Mouse (Mus musculus) C2C12 (cell line): ENCODE measurements around the gene Tmem131l.

Source experiments
- CTCF ChIP-seq: IDR thresholded peaks from one replicate; pipeline ENCODE4 v1.5.1; 2011; ENCODE audit not compliant: control insufficient read depth, insufficient read depth, insufficient read length
- MAX ChIP-seq: IDR thresholded peaks from one replicate; pipeline ENCODE4 v1.6.1; 2011; ENCODE audit warnings: mild to moderate bottlenecking, control low read depth
- MYOG ChIP-seq: IDR thresholded peaks from one replicate; pipeline ENCODE4 v1.6.1; 2011; ENCODE audit not compliant: control insufficient read depth, insufficient read length; ENCODE audit errors: extremely low read depth
- USF1 ChIP-seq: IDR thresholded peaks from one replicate; pipeline ENCODE4 v1.6.1; 2011; ENCODE audit warnings: low read depth, mild to moderate bottlenecking, control low read depth, moderate library complexity

GRCm38 (mm10) chr3:83982821-83983220, 57.2 kb downstream of the Tmem131l start:
- TF ChIP-seq CTCF (no peak), USF1 (no peak), MAX (no peak), MYOG (no peak)
